Mouse (Mus musculus): ENCODE measurements at regions not wholly inside any gene's neighbourhood (a gene's known extent, or its start where the extent isn't known, plus 50 kb on each side); places are given as distances from the start of the nearest gene placed in this dataset.

DNA sequence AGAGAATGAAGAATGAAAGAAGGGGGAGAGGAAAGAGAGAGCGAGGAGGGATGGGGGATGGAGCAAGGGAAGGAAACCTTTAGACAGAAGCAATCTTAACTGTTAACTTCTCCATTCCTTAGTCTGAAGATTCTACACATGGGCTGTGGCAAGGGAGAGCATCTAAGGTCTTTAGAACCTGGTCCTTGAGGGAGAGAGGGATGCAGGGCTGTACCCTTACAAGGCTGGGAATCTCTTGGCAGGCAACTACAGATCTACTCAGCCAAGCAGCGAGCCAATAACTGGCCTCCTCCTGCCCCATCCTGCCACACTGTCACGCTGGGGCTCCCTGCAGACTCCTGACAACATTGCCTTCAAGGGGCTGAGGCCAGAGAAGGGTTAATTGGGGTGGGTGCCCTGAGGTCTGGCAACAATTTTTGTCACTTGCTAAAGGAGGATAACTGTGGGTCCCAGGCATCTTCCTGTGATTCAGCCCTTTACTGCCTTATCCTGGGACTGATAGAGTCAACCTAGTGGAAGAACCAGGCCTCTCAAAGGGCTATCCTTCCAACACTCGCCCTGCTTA lies 205.7 kb downstream of the Rpap3 start:
- no peak for DNase-seq

DNA sequence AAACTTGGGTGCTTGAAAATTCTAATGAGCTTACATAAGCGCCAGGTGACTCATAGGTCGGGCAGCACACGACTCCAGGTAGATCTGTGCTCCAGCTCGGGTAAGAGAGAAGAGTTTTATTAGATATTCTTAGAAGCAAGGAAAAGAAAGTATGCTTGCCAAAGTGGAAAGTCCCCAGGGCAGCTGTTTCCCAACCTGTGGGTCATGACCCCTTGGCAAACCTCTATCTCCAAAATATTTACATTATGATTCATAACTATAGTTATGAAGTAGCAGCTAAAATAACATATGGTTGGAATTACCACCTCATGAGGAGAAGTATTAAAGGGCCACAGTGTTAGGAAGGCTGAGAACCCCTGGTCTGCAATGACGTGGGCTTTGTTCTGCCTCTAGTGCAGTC lies 206.4 kb downstream of the Rpap3 start:
- no peak for DNase-seq

DNA sequence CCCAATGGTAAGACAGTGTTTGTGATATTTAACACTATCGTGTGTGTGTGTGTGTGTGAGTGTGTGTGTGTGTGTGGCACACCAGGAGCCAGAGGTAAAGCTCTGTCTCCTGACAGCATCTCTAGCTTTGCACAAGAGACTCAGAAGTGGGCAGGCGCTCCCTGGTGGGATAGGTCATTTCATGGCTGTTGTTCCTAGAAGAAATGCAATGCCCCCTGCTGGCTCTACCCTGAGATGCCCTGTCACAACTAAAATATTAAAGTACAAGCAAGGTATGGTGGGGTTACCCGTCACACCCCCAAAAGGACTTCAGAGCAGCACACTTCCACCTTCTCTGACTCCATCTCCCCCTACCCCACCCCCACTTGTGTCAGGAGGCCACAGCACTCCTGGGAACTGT lies 207.2 kb downstream of the Rpap3 start:
- no peak for DNase-seq

DNA sequence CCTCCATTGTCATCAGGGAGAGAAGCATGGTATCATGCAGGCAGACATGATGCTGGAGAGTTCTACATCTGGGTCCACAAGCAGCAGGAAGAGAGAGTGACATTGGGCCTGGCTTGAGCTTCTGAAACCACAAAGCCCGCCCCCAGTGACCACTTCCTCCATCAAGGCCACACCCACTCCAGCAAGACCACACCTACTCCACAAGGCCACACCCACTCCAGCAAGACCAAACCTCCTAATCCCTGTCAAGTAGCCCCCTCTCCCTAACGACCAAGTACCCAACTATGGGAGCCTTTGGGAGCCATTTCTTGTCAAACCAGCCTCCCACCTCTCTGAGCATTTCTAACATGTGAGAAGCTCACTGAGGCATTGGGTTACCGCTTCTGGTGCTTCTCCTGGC lies 209.6 kb downstream of the Rpap3 start:
- DNase-seq: no peak

DNA sequence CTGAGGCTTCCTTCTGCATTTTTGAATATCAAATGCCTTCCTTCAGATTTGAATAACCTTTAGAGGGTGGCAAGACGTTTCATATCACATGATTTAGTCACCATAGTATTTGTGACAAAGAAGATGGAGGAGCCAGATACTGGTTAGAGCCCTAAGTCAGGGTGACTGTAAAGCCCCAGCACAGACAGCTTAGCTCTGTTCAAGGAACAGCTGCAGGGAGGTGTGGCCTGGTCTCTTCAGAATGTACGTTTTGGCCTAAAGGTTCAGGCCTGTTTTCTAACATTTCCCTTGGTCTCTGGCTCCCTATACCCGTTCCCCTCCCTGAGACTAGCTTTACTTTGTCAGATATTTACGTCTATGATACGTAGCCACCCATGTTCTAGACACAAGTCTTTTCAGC lies 212.3 kb downstream of the Rpap3 start:
- no peak for DNase-seq

DNA sequence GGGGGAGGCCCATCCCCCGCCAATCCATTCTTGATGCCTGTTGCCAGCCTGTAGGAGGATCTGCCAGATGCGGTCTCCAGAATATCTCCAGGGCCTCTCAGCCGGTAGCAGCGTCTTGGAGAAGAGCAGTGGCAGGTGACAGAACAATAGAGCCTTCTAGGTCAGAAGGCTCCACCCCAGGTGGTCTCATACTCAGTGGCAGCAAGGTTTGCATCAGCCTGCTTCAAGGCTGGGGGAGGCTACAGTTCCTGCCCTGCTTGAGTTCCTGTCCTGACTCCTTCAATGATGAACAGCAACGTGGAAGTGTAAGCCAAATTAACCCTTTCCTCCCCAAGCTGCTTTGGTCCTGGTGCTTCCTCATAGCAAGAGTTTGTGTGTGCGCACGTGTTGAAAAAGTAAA lies 213.8 kb downstream of the Rpap3 start:
- DNase-seq: no peak

DNA sequence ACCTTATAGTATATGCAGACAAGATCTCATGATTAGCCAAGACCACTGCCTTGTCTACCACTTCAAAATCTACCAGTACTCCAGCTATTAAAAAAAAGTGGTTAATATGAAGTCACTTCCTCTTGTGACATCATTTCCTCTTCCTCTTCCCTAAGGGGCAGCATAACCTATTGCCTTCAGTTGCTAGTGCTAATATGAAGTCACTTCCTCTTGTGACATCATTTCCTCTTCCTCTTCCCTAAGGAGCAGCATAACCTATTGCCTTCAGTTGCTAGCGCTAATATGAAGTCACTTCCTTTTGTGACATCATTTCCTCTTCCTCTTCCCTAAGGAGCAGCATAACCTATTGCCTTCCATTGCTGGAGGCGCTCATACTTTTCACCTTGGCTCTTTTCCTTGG lies 218.2 kb downstream of the Rpap3 start:
- DNase-seq: no peak

DNA sequence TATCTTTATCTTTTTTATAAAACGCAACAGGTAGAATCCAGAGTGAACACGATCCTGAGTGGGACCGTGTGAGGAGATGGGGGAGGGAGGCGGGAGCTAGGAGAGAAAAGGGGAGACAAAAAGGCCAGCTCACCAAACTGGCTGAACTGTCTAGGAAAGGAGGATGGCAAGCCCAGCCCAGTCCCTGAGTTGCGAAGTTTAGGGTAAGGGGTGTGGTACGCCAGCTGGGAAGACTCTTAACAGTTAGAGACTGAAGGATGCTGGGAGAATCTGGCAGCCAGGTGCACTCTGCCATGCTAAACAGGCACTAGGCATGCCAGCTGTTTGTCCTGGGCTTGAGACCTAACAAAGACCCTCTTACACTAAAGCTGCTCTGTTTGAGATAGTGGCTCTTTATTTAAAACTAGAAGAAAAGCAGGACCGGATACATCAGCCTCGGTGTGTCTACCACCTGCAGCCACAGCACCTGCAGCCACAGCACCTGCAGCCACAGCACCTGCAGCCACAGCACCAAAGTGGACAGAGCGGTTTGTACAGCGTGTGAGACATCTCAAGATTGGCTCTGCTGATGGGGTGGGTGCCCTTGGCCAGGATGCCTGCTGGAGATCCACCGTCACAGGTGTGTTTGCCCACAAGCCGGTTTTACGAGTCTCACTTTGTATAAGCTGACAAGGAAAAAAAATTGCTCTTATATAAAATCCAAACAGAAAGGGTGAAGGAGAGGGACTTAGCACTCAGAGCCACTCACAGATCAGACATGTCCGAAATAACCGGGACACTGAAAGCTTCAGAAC lies 225.1 kb upstream of the Amigo2 start:
- no peak for DNase-seq

DNA sequence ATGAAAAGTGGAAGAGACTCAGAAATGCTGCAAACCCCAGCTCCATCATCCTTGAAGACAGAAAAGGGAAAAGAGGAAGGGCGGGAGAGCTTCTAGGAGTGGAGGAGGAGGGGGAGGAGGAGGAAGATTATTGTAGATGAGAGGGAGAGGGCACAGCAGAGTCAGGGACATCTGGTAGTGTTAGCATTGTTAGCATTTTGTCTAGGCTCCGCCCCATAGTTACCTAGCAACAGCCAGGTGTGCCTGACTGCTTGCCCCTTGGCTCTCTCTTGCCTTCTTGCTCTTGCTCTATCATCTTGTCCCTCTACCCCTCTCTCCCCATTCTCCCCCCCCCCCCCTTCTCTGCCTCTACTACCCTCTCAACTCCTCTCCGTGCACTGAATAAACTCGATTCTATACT lies 224.4 kb upstream of the Amigo2 start:
- no peak for DNase-seq

DNA sequence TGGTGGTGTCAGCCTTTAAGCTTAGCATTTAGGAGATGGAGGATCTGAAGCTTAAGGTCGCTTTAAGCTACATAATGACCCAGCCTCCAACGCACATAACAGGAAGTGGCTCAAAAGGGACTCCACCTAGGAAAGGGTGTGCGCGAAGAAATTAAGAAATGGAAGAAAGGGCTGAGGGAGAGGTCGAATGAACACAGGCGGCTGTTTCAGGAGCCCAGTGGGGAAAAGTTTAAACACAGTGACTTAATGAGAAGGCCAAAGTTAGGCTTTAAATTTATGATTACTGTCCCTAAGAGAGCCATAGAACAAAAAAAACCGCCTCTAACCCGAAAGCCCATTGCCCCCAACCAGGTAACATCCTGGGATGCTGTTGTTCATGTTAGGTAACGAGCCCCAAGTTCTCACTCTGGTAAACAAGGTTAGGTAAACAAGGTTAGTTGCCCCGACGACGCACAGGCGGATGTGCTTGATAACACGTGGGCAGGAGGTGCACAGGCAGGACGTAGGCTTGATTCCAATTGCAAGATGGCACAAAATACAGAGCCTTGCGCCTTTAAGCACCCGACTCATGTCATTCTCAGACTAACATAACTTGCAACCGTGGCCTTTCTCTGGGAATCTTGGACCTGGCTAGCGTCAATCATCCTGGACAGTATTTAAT lies 222.7 kb upstream of the Amigo2 start:
- DNase-seq: no peak

DNA sequence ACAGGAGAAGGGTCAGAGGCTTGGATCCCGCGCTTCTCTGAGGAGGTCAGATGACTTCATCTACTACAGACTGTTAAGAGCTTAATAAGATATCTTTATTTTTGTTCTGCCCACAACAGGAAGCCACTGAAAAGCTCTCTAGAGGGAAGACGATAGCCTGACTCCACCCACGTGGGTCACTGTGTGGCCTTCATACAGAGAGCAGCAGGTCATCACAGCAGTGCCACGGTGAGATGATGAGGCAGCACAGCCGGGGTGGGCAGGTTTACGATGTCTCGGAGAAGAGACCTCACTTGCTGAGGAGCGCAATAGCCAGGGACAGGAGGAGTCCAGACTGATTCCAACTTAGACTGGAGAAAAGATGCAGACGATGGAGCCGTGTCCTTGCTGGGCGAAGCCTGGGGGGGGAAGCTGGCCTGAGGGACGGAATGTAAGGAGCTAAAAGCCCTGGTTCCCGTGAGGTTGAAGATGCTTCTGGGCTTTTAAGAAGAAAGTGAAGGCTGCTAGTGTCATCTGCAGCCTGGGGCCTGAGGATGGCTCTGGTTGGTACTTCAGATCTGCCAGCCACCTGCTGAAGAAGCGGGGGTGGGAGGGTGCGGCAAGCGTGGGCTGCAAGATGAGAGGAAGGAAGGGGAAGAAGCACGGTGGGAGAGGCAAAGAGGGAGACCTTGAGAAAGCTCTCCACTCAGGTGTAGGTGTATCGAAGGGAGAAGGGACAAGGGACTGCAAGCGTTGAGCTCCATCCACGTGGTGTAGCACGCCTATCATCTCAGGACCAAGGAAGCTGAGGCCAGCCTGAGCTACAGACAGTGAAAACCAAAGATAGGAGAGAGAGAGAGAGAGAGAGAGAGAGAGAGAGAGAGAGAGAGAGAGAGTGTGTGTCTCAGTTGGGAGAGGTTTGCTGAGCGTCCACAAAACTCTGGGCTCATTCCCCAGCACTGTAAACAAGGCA lies 221.9 kb upstream of the Amigo2 start:
- no peak for DNase-seq

DNA sequence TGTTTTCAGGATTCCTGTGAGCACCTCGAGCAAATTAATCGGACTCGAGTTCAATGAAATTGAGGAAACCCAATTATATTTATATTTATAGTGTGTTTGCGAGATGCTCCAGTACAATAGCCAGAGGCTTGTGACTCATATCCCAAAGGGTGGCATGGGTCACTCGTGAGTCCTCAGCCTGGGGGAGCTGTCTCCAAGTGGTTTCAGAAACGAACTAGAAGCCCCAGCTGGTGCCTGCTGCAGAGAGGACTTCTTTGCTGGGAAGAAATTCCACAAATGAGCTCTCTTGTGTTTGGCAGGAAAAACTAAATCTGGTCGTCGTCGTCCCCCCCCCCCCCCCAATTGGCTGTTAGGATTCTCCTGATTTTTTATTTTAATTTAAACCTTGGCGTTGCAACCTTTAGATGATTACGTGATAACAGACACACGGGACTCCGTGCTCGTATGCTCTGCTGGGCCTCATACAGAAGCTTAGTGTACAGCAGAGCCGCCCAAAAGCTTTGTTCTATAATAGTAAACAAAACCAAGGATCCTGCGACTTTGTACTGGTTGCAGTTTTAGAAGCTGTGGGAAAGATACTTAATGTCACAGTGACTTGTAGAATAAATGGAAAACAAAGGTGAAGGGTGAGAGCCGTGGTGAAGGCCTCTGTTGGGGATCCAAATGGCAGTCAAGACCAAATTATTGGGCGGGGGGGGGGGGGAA lies 220.8 kb upstream of the Amigo2 start:
- no peak for DNase-seq

DNA sequence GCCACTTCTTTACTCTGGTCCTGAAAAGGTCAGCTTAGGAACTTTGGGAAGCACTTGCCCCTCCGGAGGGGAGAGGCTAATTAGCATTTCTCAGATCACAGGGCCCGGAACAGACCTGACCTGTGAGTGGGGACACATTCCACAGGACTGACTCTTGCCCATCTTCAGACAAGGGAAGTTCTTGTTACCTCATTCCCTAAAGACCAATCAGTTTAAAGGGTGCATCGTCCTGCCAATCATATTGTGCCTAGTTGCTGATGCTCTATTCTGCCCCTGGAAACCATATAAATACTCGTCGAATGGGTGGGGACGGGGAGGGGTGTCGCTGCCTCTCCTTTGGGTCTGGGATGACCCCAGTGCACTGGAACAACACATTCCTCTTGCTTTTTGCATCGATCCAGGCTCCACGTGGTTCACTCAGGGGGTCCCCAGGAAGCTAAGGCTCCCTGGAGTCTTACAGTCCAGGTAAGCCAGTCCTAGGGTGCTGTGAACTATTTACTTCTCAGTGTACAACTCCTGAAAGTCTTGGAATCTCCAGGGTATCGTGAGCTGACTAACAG lies 219.9 kb upstream of the Amigo2 start:
- no peak for DNase-seq

DNA sequence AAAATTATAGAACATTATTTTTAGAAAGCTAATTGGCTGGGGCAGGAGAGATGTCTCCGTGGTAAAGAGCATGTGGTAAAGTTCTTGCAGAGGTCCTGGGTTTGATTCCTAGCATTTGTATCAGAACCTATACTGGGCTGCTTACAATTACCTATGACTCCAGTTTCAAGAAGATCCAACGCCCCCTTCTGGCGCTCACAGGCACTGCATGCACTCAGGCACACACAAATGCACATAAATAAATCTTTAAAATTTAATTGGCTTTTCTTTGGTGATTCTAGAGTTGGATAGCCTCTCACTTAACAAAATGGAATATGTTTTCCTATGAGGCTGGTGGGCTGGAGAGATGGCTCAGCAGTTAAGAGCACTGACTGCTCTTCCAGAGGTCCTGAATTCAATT lies 219.0 kb upstream of the Amigo2 start:
- DNase-seq: no peak

DNA sequence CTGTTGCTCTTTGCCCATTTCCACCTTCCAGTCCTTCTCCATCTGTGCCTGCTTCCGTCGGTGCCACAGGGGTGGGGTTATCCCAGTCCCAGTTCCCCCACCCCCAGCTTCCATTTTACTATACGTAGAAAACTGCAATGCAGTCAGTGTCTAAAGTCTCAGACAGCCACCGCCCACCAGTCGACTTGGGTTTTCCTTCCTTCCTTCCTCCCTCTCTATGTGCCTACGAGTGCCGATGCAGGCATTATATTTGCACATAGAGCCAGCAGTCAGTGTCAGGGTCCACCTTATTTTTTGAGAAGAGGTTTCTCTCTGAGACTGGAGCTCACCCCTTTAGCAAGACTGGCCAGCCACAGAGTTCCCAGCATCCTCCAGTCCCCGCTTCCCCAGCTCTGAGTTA lies 218.3 kb upstream of the Amigo2 start:
- DNase-seq: no peak

DNA sequence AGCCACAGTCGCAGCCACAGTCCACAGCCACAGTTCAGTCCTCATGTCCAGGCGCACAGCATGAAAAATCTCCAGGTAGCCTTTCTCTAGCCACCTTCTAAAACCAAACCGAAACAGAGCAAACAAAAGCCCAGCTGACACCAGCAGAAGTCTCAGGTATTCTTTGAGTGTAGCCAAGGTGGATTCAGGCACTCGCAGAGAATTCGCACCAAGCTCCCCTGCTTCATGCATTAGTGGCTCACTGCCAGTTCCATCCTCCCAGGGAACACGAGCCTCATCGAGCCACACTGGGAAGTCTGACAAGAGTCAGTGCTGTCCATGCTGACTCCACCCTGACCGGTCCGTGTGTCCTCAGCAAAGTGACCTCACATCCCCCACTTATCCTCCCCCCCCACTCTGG lies 217.7 kb upstream of the Amigo2 start:
- no peak for DNase-seq

DNA sequence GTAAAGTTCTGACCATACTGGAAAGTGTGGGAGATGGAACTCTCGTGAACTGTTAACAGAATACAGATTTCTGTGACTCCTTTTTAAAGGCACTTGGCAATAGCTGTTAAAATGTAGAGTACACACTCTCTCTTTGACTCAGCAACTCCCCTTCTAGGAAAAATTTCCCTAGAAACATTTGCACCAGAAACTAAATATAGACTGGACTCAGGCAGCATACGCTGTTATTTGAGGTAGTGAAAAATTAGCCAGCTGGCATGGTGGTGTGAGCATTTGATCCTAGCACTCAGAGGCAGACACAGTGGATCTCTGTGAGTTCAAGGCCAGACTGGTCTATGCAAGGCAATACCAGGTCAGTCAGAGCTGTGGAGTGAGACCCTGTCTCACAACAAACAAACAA lies 215.5 kb upstream of the Amigo2 start:
- no peak for DNase-seq

DNA sequence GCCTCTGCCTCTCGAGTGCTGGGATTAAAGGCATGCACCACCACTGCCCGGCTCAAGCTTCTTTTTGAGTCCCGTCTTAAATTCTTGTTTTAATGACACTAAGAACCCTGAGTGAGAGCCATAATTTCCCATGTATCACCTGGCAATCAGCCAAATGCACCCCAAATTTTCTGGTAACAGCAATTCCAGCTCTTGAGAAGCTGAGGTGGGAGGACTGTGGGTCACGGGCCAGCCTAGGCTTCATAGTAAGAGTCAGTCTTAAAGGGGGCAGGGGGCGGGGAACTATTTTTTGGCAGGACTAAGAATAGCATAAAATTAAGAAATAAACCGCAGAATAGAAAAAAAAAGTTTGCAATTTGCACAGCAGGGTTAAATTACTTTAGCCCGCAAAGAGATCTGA lies 214.9 kb upstream of the Amigo2 start:
- DNase-seq: no peak

DNA sequence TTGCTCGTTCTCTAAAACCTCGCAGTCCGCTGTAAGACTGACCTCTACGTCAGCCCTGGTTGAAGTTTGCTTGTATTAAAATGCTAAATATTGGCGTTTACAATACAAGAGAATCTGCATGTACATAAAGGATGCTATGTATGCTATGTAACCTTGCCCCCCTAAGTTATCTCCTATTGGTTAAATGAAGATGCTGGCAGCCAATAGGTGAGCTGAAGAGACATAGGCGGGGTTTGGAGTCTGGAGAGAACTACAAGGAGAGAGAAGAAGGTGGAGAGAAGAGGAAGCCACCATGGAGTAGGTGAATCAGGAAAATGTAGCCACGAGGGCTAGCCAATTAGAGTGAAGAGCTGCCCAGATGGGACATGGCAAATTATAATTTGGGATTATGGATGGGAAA lies 214.0 kb upstream of the Amigo2 start:
- DNase-seq: no peak

DNA sequence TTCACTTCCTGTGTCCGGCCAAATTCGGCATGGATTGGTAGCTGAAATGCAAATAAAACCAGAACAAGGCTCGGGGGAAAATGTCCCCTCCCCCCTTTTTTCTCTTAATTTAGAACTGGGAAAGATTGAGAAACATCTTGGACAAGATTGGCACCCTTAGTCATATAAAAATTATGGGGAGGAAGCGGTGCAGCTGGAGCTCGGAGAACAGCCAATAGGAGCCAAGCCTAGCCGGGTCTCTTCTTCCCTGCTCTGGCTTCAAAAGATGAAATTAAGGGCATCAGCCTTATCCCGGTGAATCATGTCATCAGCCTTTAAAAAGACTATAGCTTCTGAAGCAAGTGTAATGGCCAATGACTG lies 213.3 kb upstream of the Amigo2 start:
- no peak for DNase-seq

DNA sequence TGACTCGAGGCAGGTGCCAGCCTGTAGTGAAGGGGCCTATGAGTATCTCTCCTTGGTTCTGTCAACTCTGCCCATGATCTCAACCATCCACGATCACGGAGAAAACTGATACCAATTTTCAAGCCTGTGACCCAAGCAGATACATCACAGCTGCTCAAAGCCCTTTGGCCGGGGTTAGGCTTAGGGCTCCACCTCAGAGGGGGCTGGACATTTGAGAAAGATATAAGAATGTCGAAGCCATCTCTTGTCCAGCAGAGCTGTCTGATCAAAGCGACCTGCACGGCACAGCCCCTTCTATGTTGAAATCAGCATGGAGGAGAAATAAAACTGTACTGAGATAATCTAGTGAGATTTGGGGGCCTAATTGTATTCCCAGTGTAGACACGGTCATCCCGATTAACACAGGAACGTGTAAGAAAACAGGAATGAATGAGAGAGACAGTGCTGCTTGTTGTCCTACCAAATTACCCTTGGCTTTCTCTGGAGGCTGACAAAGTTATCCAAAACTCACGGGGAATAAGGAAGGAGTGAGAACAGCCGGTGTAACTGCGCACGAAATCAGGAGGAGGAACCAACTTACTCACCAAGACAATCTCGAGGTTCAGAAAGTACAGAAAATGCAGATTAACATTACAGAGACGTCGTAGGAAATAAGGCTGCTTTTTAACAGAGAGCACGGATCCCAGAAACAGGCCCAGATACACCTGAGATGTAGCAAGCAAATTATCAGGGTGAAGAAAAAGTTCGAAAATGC lies 212.7 kb upstream of the Amigo2 start:
- DNase-seq: no peak

DNA sequence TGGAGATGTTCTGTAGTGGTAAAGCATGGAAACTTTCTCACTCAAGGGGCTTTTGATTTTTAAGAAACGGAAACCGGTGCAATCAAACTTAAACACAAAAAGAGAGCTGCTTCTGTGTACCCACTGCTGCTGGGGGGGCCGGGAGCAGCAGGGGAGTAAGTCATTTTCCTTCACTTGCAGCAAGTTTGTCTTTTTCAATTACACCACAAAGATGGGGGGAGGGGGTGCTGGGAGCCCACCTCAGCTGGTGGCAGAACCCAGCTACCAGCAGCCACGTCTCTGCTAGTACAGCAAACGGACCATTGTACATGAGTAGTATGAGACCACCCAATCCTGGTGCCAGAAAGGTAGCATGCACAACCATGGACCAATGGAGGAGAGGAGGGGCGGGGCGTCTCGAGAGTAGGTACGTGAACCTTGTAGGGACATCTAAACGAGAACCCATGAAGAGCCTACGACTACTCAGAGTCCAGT lies 211.7 kb upstream of the Amigo2 start:
- DNase-seq: no peak
